ENCODE assay signal across 9 mouse cellular contexts in the genomic region with DNA sequence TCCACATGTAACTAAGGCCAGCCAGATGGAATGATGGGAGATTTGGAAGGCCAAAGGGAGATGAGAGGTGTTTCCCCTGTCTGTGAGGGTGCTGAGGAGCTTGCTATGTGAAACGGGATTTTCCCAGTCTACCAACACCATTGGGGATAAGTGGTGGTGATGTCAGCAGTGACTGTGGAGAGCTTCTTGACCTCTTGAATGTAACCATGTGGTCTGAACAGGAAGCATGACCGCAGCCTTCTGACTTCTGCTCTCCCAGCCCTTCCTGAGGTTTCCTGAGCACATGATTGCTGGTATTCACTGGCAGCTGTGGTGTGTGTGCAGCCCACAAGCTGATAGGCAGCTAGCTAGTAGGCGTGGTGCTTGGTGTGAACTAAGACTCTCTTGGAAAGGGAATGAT. TPM values are rescaled to one million over a fixed set of nuclear protein-coding genes. Genes with fewer than 3 reads are reported as not detected.
A peak's percentile ranks its signal among the peaks of the same experiment; 100 is the strongest.
DNase-seq lines count a peak whose midpoint lies in the region; ATAC-seq lines count a peak whose summit lies in the region.
"Had no signal": no experiment of that assay in that cellular context is flagged by ENCODE, and none has a peak within 500 bp of the region (broad histone marks: within the 10 kb centered on the region; RNA-seq: fewer than 3 reads in every experiment).

No protein-coding gene starts in this region.

- H3K27me3 ChIP-seq in midbrain, embryonic 14.5 days (ENCODE audit: control insufficient read depth, insufficient read depth, low read length), result no peaks in the 10 kb centered on the region

- H3K4me3 ChIP-seq in midbrain, embryonic 14.5 days (replicated peaks; ENCODE audit: low read depth, low read length), result no peak overlapping the region
- H3K4me3 ChIP-seq: erythroblast, embryonic 14.5 days had no signal

- H3K4me1 ChIP-seq in midbrain, embryonic 14.5 days (ENCODE audit: control insufficient read depth, insufficient read depth, low read length), result peaks cover 4% of the 10 kb centered on the region; the same call in 1 of the 2 replicates

- H3K27ac ChIP-seq in midbrain, embryonic 14.5 days (replicated peaks; ENCODE audit: low read depth, low read length), result no peak overlapping the region

- DNase-seq in gastrocnemius, adult 18-20 months (ENCODE audit: low spot score), result peak; percentile 23
- no peak for DNase-seq in gastrocnemius, adult 8-10 months (ENCODE audit: low spot score in 2 of 2)
- peak; percentile 40 to 73 for DNase-seq in kidney, postnatal 25 days
- DNase-seq in frontal cortex, postnatal 25 days (ENCODE audit: low spot score in 2 of 2), result no peak
- no peak for DNase-seq in midbrain, embryonic 14.5 days
- no peak for DNase-seq in cerebellum, postnatal 14 days

- no peaks in the 10 kb centered on the region for H3K9me3 ChIP-seq in midbrain, embryonic 14.5 days (ENCODE audit: control insufficient read depth, low read length)

- WGBS in midbrain, embryonic 14.5 days, result 84% methylated on average over 3 of the region's 3 CpGs

- no peaks in the 10 kb centered on the region for H3K36me3 ChIP-seq in midbrain, embryonic 14.5 days (ENCODE audit: control insufficient read depth, insufficient read depth, low read length)

- ATAC-seq in granulocyte monocyte progenitor cell, adult 5-6 weeks (replicated peaks; ENCODE audit: poor library complexity, severe bottlenecking), result peak; percentile 97
- ATAC-seq in megakaryocyte-erythroid progenitor cell, adult 5-6 weeks (replicated peaks; ENCODE audit: low FRiP score, low TSS enrichment, poor library complexity, severe bottlenecking), result peak; percentile 50
- ATAC-seq in midbrain, embryonic 14.5 days (ENCODE audit: low FRiP score, low TSS enrichment), result no peak

- no peak overlapping the region for H3K4me2 ChIP-seq in midbrain, embryonic 14.5 days (ENCODE audit: low read length)

- no peak overlapping the region for H3K9ac ChIP-seq in midbrain, embryonic 14.5 days (replicated peaks; ENCODE audit: low read length)

RNA-seq across cellular contexts. Expression of gene Nfe2l2, which starts 58.8 kb away (rescaled TPM):
- total RNA-seq in gastrocnemius, adult 18-20 months (2021), result 10 to 100 TPM; 34.2 to 51.0 TPM
- 10 to 100 TPM; 31.3 to 37.6 (median 34.7) TPM for total RNA-seq in gastrocnemius, adult 8-10 months (2022)
- 80.1 and 90.3 TPM in 2 replicates for total RNA-seq in granulocyte monocyte progenitor cell, adult 5-6 weeks (2014; fragmentation: Nextera tagmentation)
- total RNA-seq in granulocyte monocyte progenitor cell, adult 5-6 weeks (2017), result 55.3 and 68.7 TPM in 2 replicates
- total RNA-seq in megakaryocyte-erythroid progenitor cell, adult 5-6 weeks (2014; fragmentation: Nextera tagmentation), result 127 and 136 TPM in 2 replicates
- 123 and 130 TPM in 2 replicates for total RNA-seq in megakaryocyte-erythroid progenitor cell, adult 5-6 weeks (2017)
- 5.8 and 11.4 TPM in 2 replicates for polyA plus RNA-seq in midbrain, embryonic 14.5 days (2014; fragmentation: Nextera tagmentation; extraction: Ambion mirVana)

Comparison
In these comparisons a context has a peak if more than half of its experiments do, and no peak if none do; other contexts are left out.
1. DNase-seq: peak in gastrocnemius, adult 18-20 months (single experiment) and kidney, postnatal 25 days (2 of 2); none in gastrocnemius, adult 8-10 months (0 of 2), frontal cortex, postnatal 25 days (0 of 2), midbrain, embryonic 14.5 days (single experiment) and cerebellum, postnatal 14 days (0 of 2).